Mouse (Mus musculus): ENCODE measurements around the gene Zfp553.

GRCm38 (mm10) chr7:127220440-127220839 is 12.4 kb upstream of the Zfp553 start:
- TF ChIP-seq POLR2A (IDR thresholded peaks at IDR 0.05; ENCODE audit: borderline replicate concordance, insufficient read depth, low read length) (no peak), CTCF (IDR thresholded peaks at IDR 0.05; ENCODE audit: borderline replicate concordance, insufficient read depth, low read depth, low read length) (no peak)
